Mouse (Mus musculus) lung, embryonic 14.5 days (tissue): Measurements from ENCODE around the gene Abcc8. TPM values are rescaled to one million over a fixed set of nuclear protein-coding genes. Genes with fewer than 3 reads are reported as not detected.

ENCODE experiments used
- ATAC-seq: fragments of 200-750 bp; cut with Nextera tagmentation; 2 replicates; pipeline ENCODE4 v1.8.0; 2017; ENCODE audit warnings: mild to moderate bottlenecking, moderate TSS enrichment, moderate library complexity; ENCODE audit not compliant: insufficient read depth
- DNase-seq: peaks from one replicate; pipeline ENCODE4 v3.0.0-alpha.2; 2015
- H3K27ac ChIP-seq: fragments of 300-500 bp; sonication (generic); 2 replicates; pipeline ENCODE4 v1.5.1; 2014; ENCODE audit warnings: low read depth, mild to moderate bottlenecking, moderate library complexity
- H3K27me3 ChIP-seq: fragments of 300-500 bp; sonication (generic); 2 replicates; pipeline ENCODE4 v1.6.1; 2014; ENCODE audit warnings: low read length, control low read depth; ENCODE audit not compliant: insufficient read depth
- H3K36me3 ChIP-seq: fragments of 300-500 bp; sonication (generic); 2 replicates; pipeline ENCODE4 v1.6.1; 2014; ENCODE audit warnings: control low read depth; ENCODE audit not compliant: insufficient read depth
- H3K4me1 ChIP-seq: fragments of 300-500 bp; sonication (generic); 2 replicates; pipeline ENCODE4 v1.6.1; 2014; ENCODE audit warnings: antibody characterized with exemption, control low read depth; ENCODE audit not compliant: insufficient read depth
- H3K4me2 ChIP-seq: fragments of 300-500 bp; sonication (generic); 2 replicates; pipeline ENCODE4 v1.6.1; 2014; ENCODE audit warnings: mild to moderate bottlenecking
- H3K4me3 ChIP-seq: fragments of 300-500 bp; sonication (generic); 2 replicates; pipeline ENCODE4 v1.5.1; 2014; ENCODE audit warnings: low read depth, low read length
- H3K9ac ChIP-seq: fragments of 300-500 bp; sonication (generic); 2 replicates; pipeline ENCODE4 v1.6.1; 2014
- H3K9me3 ChIP-seq: fragments of 300-500 bp; sonication (generic); 2 replicates; pipeline ENCODE4 v1.6.1; 2016; ENCODE audit warnings: low read depth, low read length, control low read depth
- CTCF ChIP-seq: IDR thresholded peaks from 2 replicates; pipeline ENCODE4 v1.5.1; 2016; ENCODE audit warnings: antibody characterized with exemption, low read depth
- WGBS: fragments of 180-500 bp; shearing (Covaris S2); extraction: QIAGEN DNeasy Blood & Tissue Kit; methylation state at CpG from one replicate; pipeline ENCODE4 v1.1.7; 2014; 5-methylcytosine and 5-hydroxymethylcytosine counted together
- polyA plus RNA-seq: library from polyadenylated mRNA; unstranded; fragments of >200 nt; fragmentation: Nextera tagmentation; extraction: Ambion mirVana; gene quantifications from 2 replicates; pipeline ENCODE4 v1.2.1, GENCODE M21; 2014

The Abcc8 gene
- polyA plus RNA-seq, 1 experiment from 2014 or later: 0.32 TPM

GRCm38 (mm10) chr7:46125340-46125739 lies 54.5 kb downstream of the Abcc8 start:
- ATAC-seq (no peak), DNase-seq (no peak)
- Histone ChIP-seq H3K4me3 (no peak overlapping the region), H3K27me3 (no peaks in the 10 kb centered on the region; the same call in 1 of the 2 replicates), H3K9me3 (no peaks in the 10 kb centered on the region), H3K36me3 (no peaks in the 10 kb centered on the region), H3K4me2 (no peak overlapping the region), H3K4me1 (peaks cover 10% of the 10 kb centered on the region), H3K9ac (no peak overlapping the region), H3K27ac (no peak overlapping the region)
- 62% methylated on average over 11 of the region's 11 CpGs for WGBS
- no peak for TF ChIP-seq CTCF

DNA sequence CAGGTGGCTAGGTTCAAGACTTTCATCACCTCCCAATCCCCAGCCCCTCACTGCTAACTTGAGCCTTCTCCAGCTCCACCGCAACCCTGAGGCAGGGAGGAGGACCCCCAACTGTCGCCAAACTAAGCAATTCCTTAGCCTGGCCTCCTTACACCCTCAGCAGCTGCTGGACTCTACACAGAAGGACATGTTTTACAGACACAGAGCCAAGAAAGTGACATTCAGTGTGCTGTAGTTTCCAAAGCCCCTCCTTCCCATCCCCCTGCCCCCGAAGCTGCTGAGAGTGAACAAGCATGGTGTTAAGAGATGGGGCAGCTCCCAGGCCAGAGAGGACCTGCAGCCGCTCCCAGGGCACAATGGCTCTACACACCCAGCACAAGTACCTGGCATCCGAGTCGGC lies 55.4 kb downstream of the Abcc8 start:
- 41% methylated on average over 6 of the region's 6 CpGs for WGBS
- Histone ChIP-seq H3K4me1 (peaks cover 10% of the 10 kb centered on the region), H3K27ac (no peak overlapping the region), H3K9me3 (no peaks in the 10 kb centered on the region), H3K4me2 (no peak overlapping the region), H3K9ac (no peak overlapping the region), H3K36me3 (no peaks in the 10 kb centered on the region), H3K27me3 (no peaks in the 10 kb centered on the region; the same call in 1 of the 2 replicates), H3K4me3 (no peak overlapping the region)
- DNase-seq (peak; percentile 42), ATAC-seq (peak; percentile 10; the same call in 1 of the 2 replicates)
- TF ChIP-seq CTCF: no peak

- no peak overlapping the region for H3K9ac ChIP-seq
- no peak overlapping the region for H3K4me2 ChIP-seq
- DNase-seq (peak; percentile 67), ATAC-seq (peak; percentile 87)
- no peak overlapping the region for H3K27ac ChIP-seq
- no peak overlapping the region for H3K4me3 ChIP-seq
- peaks cover 10% of the 10 kb centered on the region for H3K4me1 ChIP-seq
- H3K36me3 ChIP-seq: no peaks in the 10 kb centered on the region
- no peaks in the 10 kb centered on the region; the same call in 1 of the 2 replicates for H3K27me3 ChIP-seq
- 6% methylated on average over 4 of the region's 4 CpGs for WGBS
- H3K9me3 ChIP-seq: no peaks in the 10 kb centered on the region
- no peak for TF ChIP-seq CTCF
Measured at GRCm38 (mm10) chr7:46122964-46123363, 56.9 kb downstream of the Abcc8 start.

- TF ChIP-seq CTCF: no peak
- ATAC-seq (no peak), DNase-seq (no peak)
- 84% methylated on average over 16 of the region's 16 CpGs for WGBS
- Histone ChIP-seq H3K4me2 (no peak overlapping the region), H3K9me3 (no peaks in the 10 kb centered on the region), H3K27ac (no peak overlapping the region), H3K4me1 (peaks cover 3% of the 10 kb centered on the region; the same call in 1 of the 2 replicates), H3K4me3 (no peak overlapping the region), H3K36me3 (no peaks in the 10 kb centered on the region), H3K9ac (no peak overlapping the region), H3K27me3 (no peaks in the 10 kb centered on the region)
Measured at GRCm38 (mm10) chr7:46117035-46117434, 62.8 kb downstream of the Abcc8 start.

- no peaks in the 10 kb centered on the region for H3K36me3 ChIP-seq
- no peak overlapping the region for H3K9ac ChIP-seq
- H3K4me3 ChIP-seq: no peak overlapping the region
- DNase-seq: peak; percentile 15
- no peak overlapping the region for H3K4me2 ChIP-seq
- no peaks in the 10 kb centered on the region for H3K9me3 ChIP-seq
- H3K27me3 ChIP-seq: no peaks in the 10 kb centered on the region
- WGBS: 30% methylated on average over 10 of the region's 10 CpGs
- TF ChIP-seq CTCF: no peak
- ATAC-seq: no peak
- H3K27ac ChIP-seq: no peak overlapping the region
- H3K4me1 ChIP-seq: peaks cover 3% of the 10 kb centered on the region; the same call in 1 of the 2 replicates
Measured at GRCm38 (mm10) chr7:46116118-46116581, 63.7 kb downstream of the Abcc8 start.

- DNase-seq (no peak), ATAC-seq (no peak)
- Histone ChIP-seq H3K4me2 (no peak overlapping the region), H3K9me3 (no peaks in the 10 kb centered on the region), H3K4me1 (peaks cover 3% of the 10 kb centered on the region; the same call in 1 of the 2 replicates), H3K36me3 (no peaks in the 10 kb centered on the region), H3K27ac (no peak overlapping the region), H3K9ac (no peak overlapping the region), H3K4me3 (no peak overlapping the region), H3K27me3 (no peaks in the 10 kb centered on the region)
- WGBS: 56% methylated on average over 3 of the region's 3 CpGs
- no peak for TF ChIP-seq CTCF
Measured at GRCm38 (mm10) chr7:46113435-46113834, 66.4 kb downstream of the Abcc8 start.

DNA sequence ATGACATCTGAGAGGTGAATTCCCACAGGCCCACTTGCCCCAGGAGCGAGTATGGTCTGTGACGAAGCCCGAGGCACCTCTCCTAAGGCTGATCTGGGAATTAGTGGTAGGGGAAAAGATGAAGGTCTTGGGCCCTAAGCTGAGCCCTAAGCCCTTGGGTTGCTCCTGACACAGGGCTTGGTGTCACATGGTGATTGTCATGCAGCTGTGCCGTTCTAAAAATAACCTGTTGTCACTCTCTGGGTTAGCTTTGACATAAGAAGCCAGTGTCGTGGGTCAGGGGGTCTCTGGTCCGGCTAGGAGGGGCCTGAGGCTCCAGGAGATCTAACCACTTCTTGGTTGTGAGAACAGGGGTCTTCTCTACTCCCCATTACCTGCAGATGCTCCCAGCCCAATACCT lies 67.9 kb downstream of the Abcc8 start:
- Histone ChIP-seq H3K27me3 (no peaks in the 10 kb centered on the region), H3K4me3 (no peak overlapping the region), H3K9ac (no peak overlapping the region), H3K4me2 (no peak overlapping the region), H3K36me3 (no peaks in the 10 kb centered on the region), H3K4me1 (peaks cover 3% of the 10 kb centered on the region; the same call in 1 of the 2 replicates), H3K27ac (no peak overlapping the region), H3K9me3 (no peaks in the 10 kb centered on the region)
- DNase-seq: no peak
- TF ChIP-seq CTCF: no peak
- no peak for ATAC-seq
- 67% methylated on average over 6 of the region's 6 CpGs for WGBS
